Mouse (Mus musculus) limb, embryonic 13.5 days (tissue): ENCODE data around the gene Cyp2c38. TPM values are rescaled to one million over a fixed set of nuclear protein-coding genes. Genes with fewer than 3 reads are reported as not detected.
"Not testable (repeated sequence)": the region's sequence is repeated elsewhere in the genome, so short reads cannot be mapped to it uniquely, and the experiment has no call there.

Experiments used
- ATAC-seq: fragments of 200-750 bp; cut with Nextera tagmentation; 2 replicates; pipeline ENCODE4 v1.8.0; 2017; ENCODE audit warnings: low read depth, moderate number of reproducible peaks, moderate TSS enrichment; ENCODE audit not compliant: low FRiP score
- H3K27ac ChIP-seq: fragments of 300-500 bp; sonication (generic); 2 replicates; pipeline ENCODE4 v1.5.1; 2015; ENCODE audit warnings: inconsistent platforms, mild to moderate bottlenecking, moderate library complexity
- H3K27me3 ChIP-seq: fragments of 300-500 bp; sonication (generic); 2 replicates; pipeline ENCODE4 v1.6.1; 2015; ENCODE audit warnings: mild to moderate bottlenecking, inconsistent platforms
- H3K36me3 ChIP-seq: fragments of 300-500 bp; sonication (generic); 2 replicates; pipeline ENCODE4 v1.6.1; 2015; ENCODE audit warnings: inconsistent platforms, mild to moderate bottlenecking, moderate library complexity
- H3K4me1 ChIP-seq: fragments of 300-500 bp; sonication (generic); 2 replicates; pipeline ENCODE4 v1.6.1; 2015; ENCODE audit warnings: inconsistent platforms
- H3K4me2 ChIP-seq: fragments of 300-500 bp; sonication (generic); replicated peaks from 2 replicates; pipeline ENCODE4 v1.6.1; 2015; ENCODE audit warnings: inconsistent platforms, mild to moderate bottlenecking, moderate library complexity
- H3K4me3 ChIP-seq: fragments of 300-500 bp; sonication (generic); 2 replicates; pipeline ENCODE4 v1.5.1; 2015; ENCODE audit warnings: moderate library complexity, mild to moderate bottlenecking, inconsistent platforms
- H3K9ac ChIP-seq: fragments of 300-500 bp; sonication (generic); 2 replicates; pipeline ENCODE4 v1.6.1; 2015; ENCODE audit warnings: mild to moderate bottlenecking, inconsistent platforms
- H3K9me3 ChIP-seq: fragments of 300-500 bp; sonication (generic); 2 replicates; pipeline ENCODE4 v1.6.1; 2016; ENCODE audit warnings: inconsistent platforms
- WGBS: fragments of 180-500 bp; shearing (Covaris S2); methylation state at CpG from one replicate; pipeline ENCODE4 v1.1.7; 2015; 5-methylcytosine and 5-hydroxymethylcytosine counted together
- polyA plus RNA-seq: library from polyadenylated mRNA; unstranded; fragments of >200 nt; fragmentation: Nextera tagmentation; extraction: Ambion mirVana; gene quantifications from 2 replicates; pipeline ENCODE4 v1.2.1, GENCODE M21; 2015

Gene Cyp2c38
- polyA plus RNA-seq: not detected in 2 replicates

GRCm38 (mm10) chr19:39462941-39463340, at the start of gene Cyp2c38:
Gene Cyp2c38 (minus strand): TSS chr19:39463075.
- no peak within 1 kb of the TSS for H3K9ac ChIP-seq
- H3K27me3 ChIP-seq: no peaks in the 10 kb centered on the region
- no peak for ATAC-seq
- peaks cover 11% of the 10 kb centered on the region; the same call in 1 of the 2 replicates for H3K9me3 ChIP-seq
- H3K4me3 ChIP-seq: no peak within 1 kb of the TSS
- no peak within 1 kb of the TSS for H3K4me2 ChIP-seq
- WGBS: 86% methylated on average over 1 of the region's 1 CpGs
- no peaks in the 10 kb centered on the region for H3K36me3 ChIP-seq
- no peak within 1 kb of the TSS for H3K27ac ChIP-seq
- H3K4me1 ChIP-seq: no peaks in the 10 kb centered on the region

GRCm38 (mm10) chr19:39510534-39510933, 47.7 kb upstream of the Cyp2c38 start, which contains the start of gene Cyp2c39:
Gene Cyp2c39 (plus strand): TSS chr19:39510862.
- H3K36me3 ChIP-seq: no peaks in the 10 kb centered on the region
- no peak within 1 kb of the TSS for H3K4me3 ChIP-seq
- no peaks in the 10 kb centered on the region for H3K27me3 ChIP-seq
- WGBS: 81% methylated on average over 4 of the region's 4 CpGs
- H3K9me3 ChIP-seq: peaks cover 10% of the 10 kb centered on the region
- H3K4me1 ChIP-seq: no peaks in the 10 kb centered on the region
- H3K4me2 ChIP-seq: no peak within 1 kb of the TSS
- H3K9ac ChIP-seq: no peak within 1 kb of the TSS
- H3K27ac ChIP-seq: no peak within 1 kb of the TSS
- no peak for ATAC-seq

- Histone ChIP-seq H3K36me3 (no peaks in the 10 kb centered on the region), H3K4me2 (no peak overlapping the region), H3K4me3 (no peak overlapping the region), H3K27ac (no peak overlapping the region), H3K9me3 (peaks cover 8% of the 10 kb centered on the region), H3K4me1 (no peaks in the 10 kb centered on the region), H3K27me3 (no peaks in the 10 kb centered on the region), H3K9ac (no peak overlapping the region)
- 76% methylated on average over 1 of the region's 1 CpGs for WGBS
- ATAC-seq: no peak
Observed at GRCm38 (mm10) chr19:39509533-39509932, 46.7 kb upstream of the Cyp2c38 start.

GRCm38 (mm10) chr19:39506341-39506740, 43.5 kb upstream of the Cyp2c38 start:
- Histone ChIP-seq H3K4me1 (no peaks in the 10 kb centered on the region), H3K9ac (no peak overlapping the region), H3K27me3 (no peaks in the 10 kb centered on the region), H3K27ac (no peak overlapping the region), H3K36me3 (no peaks in the 10 kb centered on the region), H3K9me3 (peaks cover 16% of the 10 kb centered on the region), H3K4me2 (no peak overlapping the region), H3K4me3 (no peak overlapping the region)
- ATAC-seq: no peak

GRCm38 (mm10) chr19:39483961-39484360, 21.1 kb upstream of the Cyp2c38 start:
- H3K36me3 ChIP-seq, H3K4me3 ChIP-seq, H3K27me3 ChIP-seq, H3K27ac ChIP-seq, H3K9ac ChIP-seq, H3K4me1 ChIP-seq, H3K4me2 ChIP-seq, ATAC-seq: not testable (repeated sequence)
- 95% methylated on average over 1 of the region's 1 CpGs for WGBS
- H3K9me3 ChIP-seq: peaks cover 30% of the 10 kb centered on the region

GRCm38 (mm10) chr19:39463923-39464322, 1.0 kb upstream of the Cyp2c38 start:
- no peaks in the 10 kb centered on the region for H3K27me3 ChIP-seq
- no peak overlapping the region for H3K4me3 ChIP-seq
- no peak overlapping the region for H3K9ac ChIP-seq
- no peaks in the 10 kb centered on the region for H3K36me3 ChIP-seq
- H3K9me3 ChIP-seq: peaks cover 6% of the 10 kb centered on the region; the same call in 1 of the 2 replicates
- no peak overlapping the region for H3K27ac ChIP-seq
- no peak for ATAC-seq
- H3K4me1 ChIP-seq: no peaks in the 10 kb centered on the region
- no peak overlapping the region for H3K4me2 ChIP-seq

Other genes with a start within 250 kb of the Cyp2c38 start
- not detected in 2 replicates for gene Cyp2c29, start 193.7 kb downstream of the Cyp2c38 start, polyA plus RNA-seq
- not detected in 2 replicates for gene Cyp2c39, start 47.8 kb upstream of the Cyp2c38 start, polyA plus RNA-seq
- gene Cyp2c67, start 186.0 kb upstream of the Cyp2c38 start, polyA plus RNA-seq: not detected in 2 replicates